Mouse (Mus musculus) intestine, embryonic 14.5 days (tissue): ENCODE measurements at regions not wholly inside any gene's neighbourhood (a gene's known extent, or its start where the extent isn't known, plus 50 kb on each side); places are given as distances from the start of the nearest gene placed in this dataset.

Experiments used
- ATAC-seq: fragments of 200-750 bp; cut with Nextera tagmentation; replicated peaks from 2 replicates; pipeline ENCODE4 v1.8.0; 2017; ENCODE audit warnings: low read depth, moderate number of reproducible peaks, moderate TSS enrichment, moderate library complexity; ENCODE audit not compliant: low FRiP score, low TSS enrichment
- DNase-seq: peaks from one replicate; pipeline ENCODE4 v3.0.0-alpha.2; 2018; ENCODE audit warnings: low spot score
- H3K27ac ChIP-seq: fragments of 300-500 bp; sonication (generic); 2 replicates; pipeline ENCODE4 v1.5.1; 2014; ENCODE audit warnings: low read depth, mild to moderate bottlenecking, control low read depth
- H3K27me3 ChIP-seq: fragments of 300-500 bp; sonication (generic); replicated peaks from 2 replicates; pipeline ENCODE4 v1.6.1; 2014; ENCODE audit warnings: low read length, control low read depth; ENCODE audit not compliant: control insufficient read depth, insufficient read depth
- H3K36me3 ChIP-seq: fragments of 300-500 bp; sonication (generic); 2 replicates; pipeline ENCODE4 v1.6.1; 2014; ENCODE audit warnings: low read length, control low read depth; ENCODE audit not compliant: control insufficient read depth, insufficient read depth
- H3K4me1 ChIP-seq: fragments of 300-500 bp; sonication (generic); replicated peaks from 2 replicates; pipeline ENCODE4 v1.6.1; 2014; ENCODE audit warnings: low read length, control low read depth, mixed read lengths; ENCODE audit not compliant: control insufficient read depth, insufficient read depth
- H3K4me2 ChIP-seq: fragments of 300-500 bp; sonication (generic); 2 replicates; pipeline ENCODE4 v1.6.1; 2014; ENCODE audit warnings: low read length
- H3K4me3 ChIP-seq: fragments of 300-500 bp; sonication (generic); 2 replicates; pipeline ENCODE4 v1.5.1; 2014; ENCODE audit warnings: low read depth, low read length, control low read depth, mixed read lengths
- H3K9ac ChIP-seq: fragments of 300-500 bp; sonication (generic); 2 replicates; pipeline ENCODE4 v1.6.1; 2014; ENCODE audit warnings: mild to moderate bottlenecking, low read length
- H3K9me3 ChIP-seq: fragments of 300-500 bp; sonication (generic); 2 replicates; pipeline ENCODE4 v1.6.1; 2016; ENCODE audit warnings: low read length, control low read depth; ENCODE audit not compliant: control insufficient read depth
- WGBS: fragments of 180-500 bp; shearing (Covaris S2); extraction: QIAGEN DNeasy Blood & Tissue Kit; methylation state at CpG from one replicate; pipeline ENCODE4 v1.1.7; 2014; 5-methylcytosine and 5-hydroxymethylcytosine counted together

GRCm38 (mm10) chr6:54754810-54755209, 61.9 kb upstream of the Znrf2 start:
- no peak overlapping the region for H3K4me2 ChIP-seq
- WGBS, result 88% methylated on average over 2 of the region's 2 CpGs
- H3K4me1 ChIP-seq, result peaks cover 11% of the 10 kb centered on the region; the same call in 1 of the 2 replicates
- no peak overlapping the region for H3K27ac ChIP-seq
- no peaks in the 10 kb centered on the region for H3K27me3 ChIP-seq
- H3K4me3 ChIP-seq, result no peak overlapping the region
- no peaks in the 10 kb centered on the region for H3K36me3 ChIP-seq
- H3K9me3 ChIP-seq, result no peaks in the 10 kb centered on the region
- no peak for DNase-seq
- no peak for ATAC-seq
- H3K9ac ChIP-seq, result no peak overlapping the region

GRCm38 (mm10) chr6:54757511-54757911, 59.2 kb upstream of the Znrf2 start:
- no peaks in the 10 kb centered on the region for H3K36me3 ChIP-seq
- peaks cover 16% of the 10 kb centered on the region; the same call in 1 of the 2 replicates for H3K4me1 ChIP-seq
- no peak overlapping the region for H3K27ac ChIP-seq
- H3K27me3 ChIP-seq, result no peaks in the 10 kb centered on the region
- no peak overlapping the region for H3K9ac ChIP-seq
- ATAC-seq (no peak), DNase-seq (no peak)
- H3K4me2 ChIP-seq, result no peak overlapping the region
- H3K4me3 ChIP-seq, result no peak overlapping the region
- H3K9me3 ChIP-seq, result no peaks in the 10 kb centered on the region
- 33% methylated on average over 5 of the region's 5 CpGs for WGBS

- ATAC-seq, result no peak
- H3K27ac ChIP-seq, result no peak overlapping the region
- DNase-seq, result no peak
- H3K27me3 ChIP-seq, result no peaks in the 10 kb centered on the region
- no peak overlapping the region for H3K4me3 ChIP-seq
- WGBS, result 18% methylated on average over 2 of the region's 2 CpGs
- peaks cover 16% of the 10 kb centered on the region; the same call in 1 of the 2 replicates for H3K4me1 ChIP-seq
- H3K4me2 ChIP-seq, result no peak overlapping the region
- no peaks in the 10 kb centered on the region for H3K36me3 ChIP-seq
- no peaks in the 10 kb centered on the region for H3K9me3 ChIP-seq
- no peak overlapping the region for H3K9ac ChIP-seq
Observed at GRCm38 (mm10) chr6:54758112-54758511, 58.6 kb upstream of the Znrf2 start.

- H3K4me3 ChIP-seq, result no peak overlapping the region
- no peaks in the 10 kb centered on the region for H3K9me3 ChIP-seq
- H3K4me2 ChIP-seq, result no peak overlapping the region
- peaks cover 16% of the 10 kb centered on the region; the same call in 1 of the 2 replicates for H3K4me1 ChIP-seq
- no peak for ATAC-seq
- H3K27me3 ChIP-seq, result no peaks in the 10 kb centered on the region
- no peak overlapping the region for H3K9ac ChIP-seq
- no peak for DNase-seq
- no peaks in the 10 kb centered on the region for H3K36me3 ChIP-seq
- WGBS, result 47% methylated on average over 8 of the region's 8 CpGs
- no peak overlapping the region for H3K27ac ChIP-seq
Observed at GRCm38 (mm10) chr6:54759263-54759662, 57.5 kb upstream of the Znrf2 start.

- H3K4me1 ChIP-seq, result peaks cover 16% of the 10 kb centered on the region; the same call in 1 of the 2 replicates
- ATAC-seq (no peak), DNase-seq (no peak)
- H3K9ac ChIP-seq, result no peak overlapping the region
- H3K4me3 ChIP-seq, result no peak overlapping the region
- H3K9me3 ChIP-seq, result no peaks in the 10 kb centered on the region
- no peak overlapping the region for H3K27ac ChIP-seq
- 3% methylated on average over 11 of the region's 11 CpGs for WGBS
- peak overlapping the region; percentile 40 for H3K4me2 ChIP-seq
- H3K27me3 ChIP-seq, result no peaks in the 10 kb centered on the region
- H3K36me3 ChIP-seq, result no peaks in the 10 kb centered on the region
Observed at GRCm38 (mm10) chr6:54759942-54760498, 56.7 kb upstream of the Znrf2 start.

- no peak overlapping the region for H3K9ac ChIP-seq
- DNase-seq (no peak), ATAC-seq (no peak)
- WGBS, result 41% methylated on average over 2 of the region's 2 CpGs
- H3K36me3 ChIP-seq, result no peaks in the 10 kb centered on the region
- no peaks in the 10 kb centered on the region for H3K9me3 ChIP-seq
- H3K4me2 ChIP-seq, result peak overlapping the region; percentile 40; the same call in 1 of the 2 replicates
- no peaks in the 10 kb centered on the region for H3K27me3 ChIP-seq
- no peak overlapping the region for H3K27ac ChIP-seq
- no peak overlapping the region for H3K4me3 ChIP-seq
- H3K4me1 ChIP-seq, result peaks cover 16% of the 10 kb centered on the region; the same call in 1 of the 2 replicates
Observed at GRCm38 (mm10) chr6:54760541-54760940, 56.2 kb upstream of the Znrf2 start.

GRCm38 (mm10) chr6:54762021-54762420, 54.7 kb upstream of the Znrf2 start:
- H3K36me3 ChIP-seq, result no peaks in the 10 kb centered on the region
- H3K4me1 ChIP-seq, result peaks cover 16% of the 10 kb centered on the region; the same call in 1 of the 2 replicates
- H3K27me3 ChIP-seq, result no peaks in the 10 kb centered on the region
- no peaks in the 10 kb centered on the region for H3K9me3 ChIP-seq
- H3K4me2 ChIP-seq, result no peak overlapping the region
- H3K9ac ChIP-seq, result no peak overlapping the region
- H3K4me3 ChIP-seq, result no peak overlapping the region
- 69% methylated on average over 5 of the region's 5 CpGs for WGBS
- no peak overlapping the region for H3K27ac ChIP-seq
- no peak for ATAC-seq
- no peak for DNase-seq

GRCm38 (mm10) chr6:54762499-54762898, 54.2 kb upstream of the Znrf2 start:
- Histone ChIP-seq H3K9ac (no peak overlapping the region), H3K4me3 (no peak overlapping the region), H3K9me3 (no peaks in the 10 kb centered on the region), H3K36me3 (no peaks in the 10 kb centered on the region), H3K4me1 (peaks cover 16% of the 10 kb centered on the region; the same call in 1 of the 2 replicates), H3K27ac (no peak overlapping the region), H3K27me3 (no peaks in the 10 kb centered on the region), H3K4me2 (no peak overlapping the region)
- ATAC-seq (no peak), DNase-seq (no peak)
- 39% methylated on average over 5 of the region's 5 CpGs for WGBS

- no peak overlapping the region for H3K4me2 ChIP-seq
- no peak overlapping the region for H3K9ac ChIP-seq
- H3K4me1 ChIP-seq, result peaks cover 13% of the 10 kb centered on the region; the same call in 1 of the 2 replicates
- no peaks in the 10 kb centered on the region for H3K36me3 ChIP-seq
- no peaks in the 10 kb centered on the region for H3K27me3 ChIP-seq
- DNase-seq (no peak), ATAC-seq (no peak)
- no peak overlapping the region for H3K4me3 ChIP-seq
- no peaks in the 10 kb centered on the region for H3K9me3 ChIP-seq
- no peak overlapping the region for H3K27ac ChIP-seq
- WGBS, result 87% methylated on average over 4 of the region's 4 CpGs
Observed at GRCm38 (mm10) chr6:54763669-54764068, 53.0 kb upstream of the Znrf2 start.
